Mouse (Mus musculus): ENCODE measurements around the gene Lmna.

DNA sequence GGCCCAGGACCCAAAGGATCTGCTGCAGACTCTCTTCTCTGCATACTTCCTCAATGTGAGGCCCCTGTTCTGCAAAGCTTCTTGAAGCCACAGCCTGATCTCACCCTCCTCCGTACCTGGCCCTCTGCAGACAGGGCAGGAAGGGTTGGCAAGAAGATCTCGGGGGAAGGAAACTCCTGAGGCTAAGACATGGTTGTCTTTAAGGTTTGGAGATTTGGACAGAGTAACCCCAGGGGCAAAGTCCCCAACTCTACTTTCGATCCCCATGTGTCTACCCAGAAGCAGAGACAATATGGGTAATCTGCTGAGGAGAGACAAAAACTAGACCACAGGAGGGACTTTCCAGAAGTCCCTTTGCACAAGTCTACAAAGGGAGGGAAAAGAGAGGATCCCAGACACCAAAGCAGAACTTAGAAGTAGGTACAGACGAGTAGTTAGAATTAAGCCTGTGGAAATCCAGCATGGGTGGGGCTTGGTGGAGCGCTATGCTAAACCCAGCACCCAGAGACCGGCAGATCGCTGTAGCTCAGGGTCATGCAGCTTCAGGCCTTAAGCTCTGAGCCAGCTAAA is 3.9 kb upstream of the Lmna start:
- TF ChIP-seq CTCF (IDR thresholded peaks at IDR 0.05; ENCODE audit: borderline replicate concordance, insufficient read depth, low read depth, low read length) (no peak), POLR2A (IDR thresholded peaks at IDR 0.05; ENCODE audit: borderline replicate concordance, insufficient read depth, low read length) (no peak)
